Mouse (Mus musculus): ENCODE data around the gene Meis3. TPM values are rescaled to one million over a fixed set of nuclear protein-coding genes. Genes with fewer than 3 reads are reported as not detected.

Gene Meis3
- total and polyA plus RNA-seq, 2 experiments from 2014 or later = 90.9 to 98.6 TPM

DNA sequence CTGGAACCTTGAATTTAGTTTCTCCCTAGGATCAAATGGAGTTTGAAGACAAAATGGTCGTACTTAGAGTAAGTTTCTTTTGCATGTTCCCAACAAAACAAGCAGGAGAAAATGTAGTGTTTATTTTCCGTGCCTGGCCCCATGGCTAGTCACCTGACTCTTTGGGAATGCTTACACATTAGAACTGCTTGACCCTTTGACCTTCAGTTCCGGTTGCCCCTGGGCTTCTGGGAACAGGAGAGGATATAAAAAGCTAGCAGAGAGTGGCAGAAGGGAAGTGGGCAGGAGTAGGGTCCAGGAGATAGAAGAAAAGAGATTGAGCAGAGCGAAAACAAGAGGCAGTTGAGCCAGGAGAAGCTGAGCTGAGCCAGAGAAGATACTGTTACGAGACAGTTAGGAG, 55.0 kb downstream of the Meis3 start:
- ATAC-seq = no peak
- DNase-seq = no peak
- 65% methylated on average over 5 of the region's 5 CpGs for WGBS
- H3K27me3 ChIP-seq (ENCODE audit: insufficient read depth, low read length) = no peaks in the 10 kb centered on the region
- no peak overlapping the region for H3K4me2 ChIP-seq (ENCODE audit: low read depth)
- no peak overlapping the region for H3K9ac ChIP-seq
- H3K27ac ChIP-seq (ENCODE audit: low read depth, low read length) = no peak overlapping the region
- no peaks in the 10 kb centered on the region for H3K4me1 ChIP-seq (ENCODE audit: insufficient read depth)
- H3K9me3 ChIP-seq (ENCODE audit: low read length) = no peaks in the 10 kb centered on the region
- no peaks in the 10 kb centered on the region for H3K36me3 ChIP-seq (ENCODE audit: insufficient read depth)
- H3K4me3 ChIP-seq (ENCODE audit: low read depth, low read length) = no peak overlapping the region
- no peak for TF ChIP-seq CTCF (IDR thresholded peaks at IDR 0.05; ENCODE audit: low read depth)

Other genes with a start within 250 kb of the Meis3 start
- 117 and 189 TPM in 2 replicates for gene Nop53, start 229.0 kb upstream of the Meis3 start, total RNA-seq (2014; rRNA removed)
- 143 and 154 TPM in 2 replicates for gene Nop53, start 229.0 kb upstream of the Meis3 start, polyA plus RNA-seq (2015; fragmentation: Nextera tagmentation; extraction: Ambion mirVana)
- gene Ehd2, start 207.5 kb upstream of the Meis3 start, total RNA-seq (2014; rRNA removed) = 3.1 and 3.5 TPM in 2 replicates
- gene Ehd2, start 207.5 kb upstream of the Meis3 start, polyA plus RNA-seq (2015; fragmentation: Nextera tagmentation; extraction: Ambion mirVana) = 4.4 and 5.0 TPM in 2 replicates
- gene Bicra, start 127.2 kb upstream of the Meis3 start, total RNA-seq (2014; rRNA removed) = 3.2 and 5.0 TPM in 2 replicates
- gene Bicra, start 127.2 kb upstream of the Meis3 start, polyA plus RNA-seq (2015; fragmentation: Nextera tagmentation; extraction: Ambion mirVana) = 3.6 and 5.8 TPM in 2 replicates
- gene Zfp541, start 113.3 kb upstream of the Meis3 start, total RNA-seq (2014; rRNA removed) = 0.10 and 0.15 TPM in 2 replicates
- gene Zfp541, start 113.3 kb upstream of the Meis3 start, polyA plus RNA-seq (2015; fragmentation: Nextera tagmentation; extraction: Ambion mirVana) = 0.04 and 0.17 TPM in 2 replicates
- 159 and 270 TPM in 2 replicates for gene Napa, start 76.6 kb upstream of the Meis3 start, total RNA-seq (2014; rRNA removed)
- gene Napa, start 76.6 kb upstream of the Meis3 start, polyA plus RNA-seq (2015; fragmentation: Nextera tagmentation; extraction: Ambion mirVana) = 211 and 222 TPM in 2 replicates
- 47.4 and 53.7 TPM in 2 replicates for gene Kptn, start 55.2 kb upstream of the Meis3 start, total RNA-seq (2014; rRNA removed)
- 27.4 and 37.2 TPM in 2 replicates for gene Kptn, start 55.2 kb upstream of the Meis3 start, polyA plus RNA-seq (2015; fragmentation: Nextera tagmentation; extraction: Ambion mirVana)
- gene Slc8a2, start 45.3 kb upstream of the Meis3 start, total RNA-seq (2014; rRNA removed) = 52.4 and 55.8 TPM in 2 replicates
- 0.77 and 0.99 TPM in 2 replicates for gene Slc8a2, start 45.3 kb upstream of the Meis3 start, polyA plus RNA-seq (2015; fragmentation: Nextera tagmentation; extraction: Ambion mirVana)
- gene Dhx34, start 46.9 kb downstream of the Meis3 start, total RNA-seq (2014; rRNA removed) = 10.9 and 16.0 TPM in 2 replicates
- 8.4 and 9.7 TPM in 2 replicates for gene Dhx34, start 46.9 kb downstream of the Meis3 start, polyA plus RNA-seq (2015; fragmentation: Nextera tagmentation; extraction: Ambion mirVana)
- gene C5ar2, start 69.1 kb downstream of the Meis3 start, total RNA-seq (2014; rRNA removed) = 0.14 and 0.23 TPM in 2 replicates
- 0.13 and 0.17 TPM in 2 replicates for gene C5ar2, start 69.1 kb downstream of the Meis3 start, polyA plus RNA-seq (2015; fragmentation: Nextera tagmentation; extraction: Ambion mirVana)
- 0.52 and 1.2 TPM in 2 replicates for gene C5ar1, start 84.5 kb downstream of the Meis3 start, total RNA-seq (2014; rRNA removed)
- 1.7 TPM in 2 replicates for gene C5ar1, start 84.5 kb downstream of the Meis3 start, polyA plus RNA-seq (2015; fragmentation: Nextera tagmentation; extraction: Ambion mirVana)
- 36.9 and 43.2 TPM in 2 replicates for gene Inafm1, start 98.5 kb downstream of the Meis3 start, total RNA-seq (2014; rRNA removed)
- gene Inafm1, start 98.5 kb downstream of the Meis3 start, polyA plus RNA-seq (2015; fragmentation: Nextera tagmentation; extraction: Ambion mirVana) = 63.6 and 68.4 TPM in 2 replicates
- gene Ccdc9, start 111.7 kb downstream of the Meis3 start, total RNA-seq (2014; rRNA removed) = 31.6 and 38.2 TPM in 2 replicates
- 12.8 and 18.6 TPM in 2 replicates for gene Ccdc9, start 111.7 kb downstream of the Meis3 start, polyA plus RNA-seq (2015; fragmentation: Nextera tagmentation; extraction: Ambion mirVana)
- 41.2 and 57.8 TPM in 2 replicates for gene Bbc3, start 133.3 kb downstream of the Meis3 start, total RNA-seq (2014; rRNA removed)
- gene Bbc3, start 133.3 kb downstream of the Meis3 start, polyA plus RNA-seq (2015; fragmentation: Nextera tagmentation; extraction: Ambion mirVana) = 40.0 and 40.2 TPM in 2 replicates
- 114 and 122 TPM in 2 replicates for gene Sae1, start 212.7 kb downstream of the Meis3 start, total RNA-seq (2014; rRNA removed)
- 197 and 211 TPM in 2 replicates for gene Sae1, start 212.7 kb downstream of the Meis3 start, polyA plus RNA-seq (2015; fragmentation: Nextera tagmentation; extraction: Ambion mirVana)
- gene Zc3h4, start 225.8 kb downstream of the Meis3 start, total RNA-seq (2014; rRNA removed) = 36.7 and 57.5 TPM in 2 replicates
- gene Zc3h4, start 225.8 kb downstream of the Meis3 start, polyA plus RNA-seq (2015; fragmentation: Nextera tagmentation; extraction: Ambion mirVana) = 9.4 and 11.0 TPM in 2 replicates

Data from forebrain, postnatal 0 days (tissue).